Mouse (Mus musculus) lung, embryonic 16.5 days (tissue): Measurements from ENCODE around the gene Fam193b. TPM values are rescaled to one million over a fixed set of nuclear protein-coding genes. Genes with fewer than 3 reads are reported as not detected.

Source experiments
- ATAC-seq: fragments of 200-750 bp; cut with Nextera tagmentation; 2 replicates; pipeline ENCODE4 v1.8.0; 2017; ENCODE audit warnings: low read depth, mild to moderate bottlenecking, moderate library complexity
- H3K27ac ChIP-seq: fragments of 300-500 bp; sonication (generic); 2 replicates; pipeline ENCODE4 v1.5.1; 2014; ENCODE audit warnings: mild to moderate bottlenecking, control low read depth, low read length
- H3K27me3 ChIP-seq: fragments of 300-500 bp; sonication (generic); 2 replicates; pipeline ENCODE4 v1.6.1; 2014; ENCODE audit warnings: low read depth, low read length, mixed read lengths; ENCODE audit not compliant: control insufficient read depth, insufficient read depth
- H3K36me3 ChIP-seq: fragments of 300-500 bp; sonication (generic); 2 replicates; pipeline ENCODE4 v1.6.1; 2014; ENCODE audit warnings: low read length; ENCODE audit not compliant: control insufficient read depth, insufficient read depth
- H3K4me1 ChIP-seq: fragments of 300-500 bp; sonication (generic); replicated peaks from 2 replicates; pipeline ENCODE4 v1.6.1; 2014; ENCODE audit warnings: low read length, mixed read lengths; ENCODE audit not compliant: control insufficient read depth, insufficient read depth
- H3K4me2 ChIP-seq: fragments of 300-500 bp; sonication (generic); 2 replicates; pipeline ENCODE4 v1.6.1; 2014; ENCODE audit warnings: low read depth, low read length, control low read depth
- H3K4me3 ChIP-seq: fragments of 300-500 bp; sonication (generic); 2 replicates; pipeline ENCODE4 v1.5.1; 2014; ENCODE audit warnings: mild to moderate bottlenecking, low read length, control low read depth
- H3K9ac ChIP-seq: fragments of 300-500 bp; sonication (generic); 2 replicates; pipeline ENCODE4 v1.6.1; 2014; ENCODE audit warnings: low read length, control low read depth
- H3K9me3 ChIP-seq: fragments of 300-500 bp; sonication (generic); 2 replicates; pipeline ENCODE4 v1.6.1; 2016; ENCODE audit warnings: low read length; ENCODE audit not compliant: control insufficient read depth
- WGBS: fragments of 180-500 bp; shearing (Covaris S2); extraction: QIAGEN DNeasy Blood & Tissue Kit; methylation state at CpG from one replicate; pipeline ENCODE4 v1.1.7; 2014; 5-methylcytosine and 5-hydroxymethylcytosine counted together
- polyA plus RNA-seq: library from polyadenylated mRNA; unstranded; fragments of >200 nt; fragmentation: Nextera tagmentation; extraction: Ambion mirVana; gene quantifications from 2 replicates; pipeline ENCODE4 v1.2.1, GENCODE M21; 2015

Fam193b gene
- polyA plus RNA-seq, 1 experiment from 2014 or later: 36.4 TPM

- Histone ChIP-seq H3K4me1 (peaks cover 29% of the 10 kb centered on the region), H3K4me3 (peak overlapping the region; percentile 63), H3K27ac (peak overlapping the region; percentile 96), H3K36me3 (peaks cover 19% of the 10 kb centered on the region), H3K9ac (peak overlapping the region; percentile 49), H3K27me3 (no peaks in the 10 kb centered on the region), H3K9me3 (no peaks in the 10 kb centered on the region), H3K4me2 (peak overlapping the region; percentile 66)
- ATAC-seq: peak; percentile 81
- WGBS: under 1% methylated on average over 6 of the region's 6 CpGs
Measured at GRCm38 (mm10) chr13:55510668-55511491, 60.0 kb downstream of the Fam193b start.

GRCm38 (mm10) chr13:55510332-55510667 lies 60.6 kb downstream of the Fam193b start:
- H3K4me2 ChIP-seq: peak overlapping the region; percentile 66
- H3K4me1 ChIP-seq: peaks cover 29% of the 10 kb centered on the region
- H3K9me3 ChIP-seq: no peaks in the 10 kb centered on the region
- ATAC-seq: peak; percentile 2
- H3K27me3 ChIP-seq: no peaks in the 10 kb centered on the region
- peaks cover 21% of the 10 kb centered on the region for H3K36me3 ChIP-seq
- peak overlapping the region; percentile 96; the same call in 1 of the 2 replicates for H3K27ac ChIP-seq
- H3K4me3 ChIP-seq: peak overlapping the region; percentile 4; the same call in 1 of the 2 replicates
- 27% methylated on average over 3 of the region's 3 CpGs for WGBS
- 0 out of 2 replicates have a peak overlapping the region, but pooled peaks have one; percentile 32 for H3K9ac ChIP-seq

- no peak overlapping the region for H3K4me2 ChIP-seq
- ATAC-seq: no peak
- H3K9ac ChIP-seq: no peak overlapping the region
- no peaks in the 10 kb centered on the region for H3K9me3 ChIP-seq
- H3K27ac ChIP-seq: no peak overlapping the region
- WGBS: 94% methylated on average over 10 of the region's 10 CpGs
- H3K27me3 ChIP-seq: no peaks in the 10 kb centered on the region
- peaks cover 23% of the 10 kb centered on the region for H3K36me3 ChIP-seq
- H3K4me3 ChIP-seq: no peak overlapping the region
- peaks cover 29% of the 10 kb centered on the region for H3K4me1 ChIP-seq
Measured at GRCm38 (mm10) chr13:55508531-55508930, 62.4 kb downstream of the Fam193b start.

- Histone ChIP-seq H3K4me1 (peaks cover 29% of the 10 kb centered on the region), H3K4me3 (no peak overlapping the region), H3K9ac (no peak overlapping the region), H3K4me2 (no peak overlapping the region), H3K27me3 (no peaks in the 10 kb centered on the region), H3K27ac (no peak overlapping the region), H3K36me3 (peaks cover 23% of the 10 kb centered on the region), H3K9me3 (no peaks in the 10 kb centered on the region)
- 62% methylated on average over 11 of the region's 11 CpGs for WGBS
- no peak for ATAC-seq
Measured at GRCm38 (mm10) chr13:55507877-55508276, 63.0 kb downstream of the Fam193b start.

- 88% methylated on average over 10 of the region's 10 CpGs for WGBS
- H3K36me3 ChIP-seq: peaks cover 29% of the 10 kb centered on the region
- H3K4me3 ChIP-seq: no peak overlapping the region
- no peak overlapping the region for H3K4me2 ChIP-seq
- ATAC-seq: no peak
- no peaks in the 10 kb centered on the region for H3K9me3 ChIP-seq
- H3K27me3 ChIP-seq: no peaks in the 10 kb centered on the region
- peaks cover 20% of the 10 kb centered on the region for H3K4me1 ChIP-seq
- no peak overlapping the region for H3K27ac ChIP-seq
- H3K9ac ChIP-seq: no peak overlapping the region
Measured at GRCm38 (mm10) chr13:55506697-55507096, 64.2 kb downstream of the Fam193b start.

- H3K9ac ChIP-seq: no peak overlapping the region
- no peaks in the 10 kb centered on the region for H3K9me3 ChIP-seq
- no peak overlapping the region for H3K27ac ChIP-seq
- ATAC-seq: no peak
- peaks cover 11% of the 10 kb centered on the region for H3K4me1 ChIP-seq
- H3K36me3 ChIP-seq: peaks cover 29% of the 10 kb centered on the region
- H3K4me3 ChIP-seq: no peak overlapping the region
- H3K27me3 ChIP-seq: no peaks in the 10 kb centered on the region
- H3K4me2 ChIP-seq: no peak overlapping the region
- 90% methylated on average over 9 of the region's 9 CpGs for WGBS
Measured at GRCm38 (mm10) chr13:55505810-55506209, 65.1 kb downstream of the Fam193b start.

- Histone ChIP-seq H3K27me3 (no peaks in the 10 kb centered on the region), H3K36me3 (peaks cover 31% of the 10 kb centered on the region), H3K4me3 (no peak overlapping the region), H3K9ac (no peak overlapping the region), H3K27ac (no peak overlapping the region), H3K4me1 (no peaks in the 10 kb centered on the region), H3K4me2 (no peak overlapping the region), H3K9me3 (no peaks in the 10 kb centered on the region)
- 85% methylated on average over 5 of the region's 5 CpGs for WGBS
- no peak for ATAC-seq
Measured at GRCm38 (mm10) chr13:55504390-55504789, 66.5 kb downstream of the Fam193b start.

- WGBS: 88% methylated on average over 8 of the region's 8 CpGs
- ATAC-seq: no peak
- H3K9ac ChIP-seq: no peak overlapping the region
- no peak overlapping the region for H3K4me2 ChIP-seq
- no peak overlapping the region for H3K27ac ChIP-seq
- H3K36me3 ChIP-seq: peaks cover 26% of the 10 kb centered on the region
- H3K4me3 ChIP-seq: no peak overlapping the region
- H3K9me3 ChIP-seq: no peaks in the 10 kb centered on the region
- no peaks in the 10 kb centered on the region for H3K4me1 ChIP-seq
- H3K27me3 ChIP-seq: peaks cover 3% of the 10 kb centered on the region; the same call in 1 of the 2 replicates
Measured at GRCm38 (mm10) chr13:55502405-55502804, 68.5 kb downstream of the Fam193b start.

GRCm38 (mm10) chr13:55500575-55500974 lies 70.3 kb downstream of the Fam193b start:
- no peaks in the 10 kb centered on the region for H3K9me3 ChIP-seq
- ATAC-seq: peak; percentile 61; the same call in 1 of the 2 replicates
- H3K9ac ChIP-seq: no peak overlapping the region
- 45% methylated on average over 10 of the region's 10 CpGs for WGBS
- no peak overlapping the region for H3K27ac ChIP-seq
- H3K4me3 ChIP-seq: no peak overlapping the region
- H3K4me2 ChIP-seq: no peak overlapping the region
- peaks cover 19% of the 10 kb centered on the region for H3K36me3 ChIP-seq
- H3K4me1 ChIP-seq: peaks cover 4% of the 10 kb centered on the region
- H3K27me3 ChIP-seq: peaks cover 3% of the 10 kb centered on the region; the same call in 1 of the 2 replicates
